Mouse (Mus musculus): ENCODE measurements around the gene Esrrb. TPM values are rescaled to one million over a fixed set of nuclear protein-coding genes. Genes with fewer than 3 reads are reported as not detected.

Esrrb gene
- polyA plus RNA-seq, 1 experiment from 2014 or later, result 0.53 TPM

DNA sequence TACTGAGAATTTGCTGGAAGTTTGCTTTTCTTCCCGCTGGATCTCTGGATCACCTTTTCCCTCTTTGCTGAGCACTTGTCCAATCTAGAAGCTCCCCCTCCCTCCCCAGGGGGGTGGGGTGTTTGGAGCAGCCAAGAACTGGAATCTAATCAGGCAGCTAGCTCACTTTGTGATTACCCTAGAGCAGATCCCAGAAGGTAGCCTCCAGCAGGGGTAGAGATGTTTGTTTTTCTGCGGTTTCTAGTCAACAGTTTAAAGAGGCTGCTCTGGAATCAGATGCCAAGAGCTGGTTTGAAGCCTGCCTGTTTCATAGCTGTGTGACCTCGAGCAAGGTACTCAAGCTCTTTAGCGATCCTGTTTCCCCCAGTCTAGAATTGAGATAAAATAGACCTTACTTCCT is 177.8 kb downstream of the Esrrb start:
- no peaks in the 10 kb centered on the region for H3K27me3 ChIP-seq
- WGBS, result 67% methylated on average over 4 of the region's 4 CpGs
- no peak overlapping the region for H3K27ac ChIP-seq
- H3K4me3 ChIP-seq (replicated peaks), result no peak overlapping the region
- no peaks in the 10 kb centered on the region for H3K36me3 ChIP-seq
- no peak overlapping the region for H3K9ac ChIP-seq
- no peaks in the 10 kb centered on the region for H3K4me1 ChIP-seq
- no peak for ATAC-seq (replicated peaks; ENCODE audit: low FRiP score)
- no peaks in the 10 kb centered on the region for H3K9me3 ChIP-seq (replicated peaks)
- H3K4me2 ChIP-seq, result no peak overlapping the region

- H3K9me3 ChIP-seq (replicated peaks), result no peaks in the 10 kb centered on the region
- H3K27ac ChIP-seq, result no peak overlapping the region
- no peak for ATAC-seq (replicated peaks; ENCODE audit: low FRiP score)
- no peak overlapping the region for H3K9ac ChIP-seq
- H3K4me1 ChIP-seq, result no peaks in the 10 kb centered on the region
- H3K27me3 ChIP-seq, result no peaks in the 10 kb centered on the region
- no peak overlapping the region for H3K4me3 ChIP-seq (replicated peaks)
- H3K36me3 ChIP-seq, result no peaks in the 10 kb centered on the region
- WGBS, result 76% methylated on average over 4 of the region's 4 CpGs
- no peak overlapping the region for H3K4me2 ChIP-seq
Measured at GRCm38 (mm10) chr12:86539511-86539910, 178.6 kb downstream of the Esrrb start.

DNA sequence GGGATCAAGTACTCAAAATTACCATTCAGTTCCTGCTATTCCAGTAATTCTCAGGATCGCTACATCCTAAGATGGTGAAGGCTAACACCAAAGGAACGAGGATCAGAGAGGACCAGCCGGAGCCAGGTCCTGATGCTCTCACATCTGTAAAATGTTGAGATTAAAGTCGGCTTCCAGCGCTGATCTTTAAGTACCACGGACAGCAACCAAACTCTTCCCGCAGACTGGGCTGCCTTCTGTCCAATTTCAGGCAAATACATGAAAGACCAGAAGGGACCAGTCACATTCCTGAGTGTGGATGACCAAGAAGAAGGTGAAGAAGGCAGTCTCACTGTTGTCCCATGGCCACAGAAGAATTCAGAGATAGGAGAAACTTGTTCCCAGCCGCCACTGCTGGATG is 186.9 kb downstream of the Esrrb start:
- no peak overlapping the region for H3K9ac ChIP-seq
- no peaks in the 10 kb centered on the region for H3K4me1 ChIP-seq
- no peak overlapping the region for H3K4me2 ChIP-seq
- no peak overlapping the region for H3K27ac ChIP-seq
- WGBS, result 27% methylated on average over 8 of the region's 8 CpGs
- no peaks in the 10 kb centered on the region for H3K36me3 ChIP-seq
- ATAC-seq (replicated peaks; ENCODE audit: low FRiP score), result no peak
- peaks cover 22% of the 10 kb centered on the region for H3K27me3 ChIP-seq
- no peak overlapping the region for H3K4me3 ChIP-seq (replicated peaks)
- no peaks in the 10 kb centered on the region for H3K9me3 ChIP-seq (replicated peaks)

DNA sequence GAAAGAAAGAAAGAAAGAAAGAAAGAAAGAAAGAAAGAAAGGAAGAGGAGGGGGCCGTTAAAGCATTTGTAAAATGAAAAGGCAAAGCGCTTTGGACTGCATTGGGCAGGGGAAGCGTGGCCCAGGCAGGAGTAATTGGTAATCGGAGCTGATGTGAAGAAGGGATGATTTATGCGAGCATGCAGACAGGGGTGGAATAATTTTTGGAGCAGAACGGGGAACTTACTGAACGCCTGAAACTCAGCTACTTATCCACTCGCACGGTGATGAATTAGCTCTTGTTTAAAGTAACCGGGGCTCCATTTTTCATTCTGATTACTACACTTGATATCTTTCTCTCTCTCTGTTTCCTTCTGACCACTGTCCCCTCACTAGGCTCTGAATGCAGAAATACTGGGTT is 192.1 kb downstream of the Esrrb start:
- H3K4me1 ChIP-seq, result 0 out of 2 replicates have a peak, but pooled peaks cover 5% of the 10 kb centered on the region
- WGBS, result 20% methylated on average over 10 of the region's 10 CpGs
- H3K27me3 ChIP-seq, result peaks cover 20% of the 10 kb centered on the region
- H3K36me3 ChIP-seq, result no peaks in the 10 kb centered on the region
- no peaks in the 10 kb centered on the region for H3K9me3 ChIP-seq (replicated peaks)
- no peak overlapping the region for H3K9ac ChIP-seq
- H3K27ac ChIP-seq, result no peak overlapping the region
- H3K4me2 ChIP-seq, result no peak overlapping the region
- no peak overlapping the region for H3K4me3 ChIP-seq (replicated peaks)
- ATAC-seq (replicated peaks; ENCODE audit: low FRiP score), result no peak

- peaks cover 21% of the 10 kb centered on the region for H3K27me3 ChIP-seq
- no peaks in the 10 kb centered on the region for H3K36me3 ChIP-seq
- 0 out of 2 replicates have a peak, but pooled peaks cover 5% of the 10 kb centered on the region for H3K4me1 ChIP-seq
- no peak for ATAC-seq (replicated peaks; ENCODE audit: low FRiP score)
- no peaks in the 10 kb centered on the region for H3K9me3 ChIP-seq (replicated peaks)
- H3K9ac ChIP-seq, result no peak overlapping the region
- H3K4me2 ChIP-seq, result no peak overlapping the region
- no peak overlapping the region for H3K27ac ChIP-seq
- no peak overlapping the region for H3K4me3 ChIP-seq (replicated peaks)
- WGBS, result 47% methylated on average over 10 of the region's 10 CpGs
Measured at GRCm38 (mm10) chr12:86556796-86557517, 196.0 kb downstream of the Esrrb start.

DNA sequence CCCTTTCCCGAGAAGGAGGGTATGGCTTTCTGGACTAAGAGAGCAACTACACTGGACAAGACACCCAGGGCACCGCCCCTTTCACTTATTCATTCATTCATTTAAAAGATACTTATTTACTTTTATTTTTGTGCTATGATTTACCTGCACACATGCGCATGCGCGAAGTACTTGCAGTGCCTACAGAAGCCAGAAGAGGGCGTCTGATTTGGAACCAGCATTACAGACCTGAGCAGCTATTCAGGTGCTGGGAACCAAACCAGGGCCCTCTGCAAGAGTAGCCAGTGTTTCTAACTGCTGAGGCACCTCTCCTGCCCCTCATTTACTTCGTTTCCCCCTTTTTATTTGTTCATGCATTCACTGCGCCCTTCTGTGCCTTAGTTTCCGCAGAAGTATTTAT is 198.0 kb downstream of the Esrrb start:
- Histone ChIP-seq H3K36me3 (no peaks in the 10 kb centered on the region), H3K27me3 (peaks cover 21% of the 10 kb centered on the region), H3K4me3 (replicated peaks) (no peak overlapping the region), H3K9ac (no peak overlapping the region), H3K9me3 (replicated peaks) (no peaks in the 10 kb centered on the region), H3K4me1 (no peaks in the 10 kb centered on the region), H3K27ac (no peak overlapping the region), H3K4me2 (no peak overlapping the region)
- 95% methylated on average over 9 of the region's 9 CpGs for WGBS
- ATAC-seq (replicated peaks; ENCODE audit: low FRiP score), result no peak

DNA sequence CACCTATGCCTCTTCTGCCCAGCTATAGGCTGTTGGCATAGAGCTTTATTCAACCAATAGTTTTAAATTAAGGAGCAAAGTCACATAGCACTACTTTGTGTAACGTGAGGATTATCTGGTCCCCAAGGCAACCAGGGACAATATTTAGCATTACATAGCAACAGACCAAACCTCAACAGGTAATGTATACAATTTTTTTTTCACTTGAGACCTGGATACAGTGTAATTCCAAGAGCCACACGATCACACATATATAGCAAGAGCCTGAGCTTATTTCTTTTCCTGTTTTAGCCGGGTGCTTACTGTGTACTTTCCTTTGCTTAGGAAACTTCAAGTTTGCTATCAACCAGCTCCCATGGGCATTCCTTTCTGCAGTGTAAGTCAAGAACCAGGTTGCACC is 201.8 kb downstream of the Esrrb start:
- no peaks in the 10 kb centered on the region for H3K36me3 ChIP-seq
- no peak overlapping the region for H3K27ac ChIP-seq
- H3K27me3 ChIP-seq, result peaks cover 6% of the 10 kb centered on the region; the same call in 1 of the 2 replicates
- H3K9me3 ChIP-seq (replicated peaks), result no peaks in the 10 kb centered on the region
- no peak overlapping the region for H3K4me2 ChIP-seq
- H3K4me1 ChIP-seq, result no peaks in the 10 kb centered on the region
- no peak overlapping the region for H3K4me3 ChIP-seq (replicated peaks)
- ATAC-seq (replicated peaks; ENCODE audit: low FRiP score), result no peak
- no peak overlapping the region for H3K9ac ChIP-seq
- 82% methylated on average over 3 of the region's 3 CpGs for WGBS

GRCm38 (mm10) chr12:86565996-86566395 is 205.1 kb downstream of the Esrrb start:
- Histone ChIP-seq H3K27ac (no peak overlapping the region), H3K4me3 (replicated peaks) (no peak overlapping the region), H3K4me1 (no peaks in the 10 kb centered on the region), H3K9ac (no peak overlapping the region), H3K4me2 (no peak overlapping the region), H3K36me3 (no peaks in the 10 kb centered on the region), H3K9me3 (replicated peaks) (no peaks in the 10 kb centered on the region), H3K27me3 (no peaks in the 10 kb centered on the region; the same call in 1 of the 2 replicates)
- 80% methylated on average over 5 of the region's 5 CpGs for WGBS
- ATAC-seq (replicated peaks; ENCODE audit: low FRiP score), result no peak

Other genes with a start within 250 kb of the Esrrb start
- 14.6 and 15.3 TPM in 2 replicates for gene Gpatch2l, start 119.3 kb upstream of the Esrrb start, polyA plus RNA-seq (2015; fragmentation: Nextera tagmentation; extraction: Ambion mirVana)

Measured in kidney, embryonic 15.5 days (tissue).